Mouse (Mus musculus) cerebellum, adult 18-20 months (tissue): Measurements from ENCODE around the gene Fuca1.
"Not testable (repeated sequence)": the region's sequence is repeated elsewhere in the genome, so short reads cannot be mapped to it uniquely, and the experiment has no call there.

Source experiments
- DNase-seq, 2 experiments: peaks; one replicate each; pipeline ENCODE4 v3.0.0; 2021

Gene Fuca1

DNA sequence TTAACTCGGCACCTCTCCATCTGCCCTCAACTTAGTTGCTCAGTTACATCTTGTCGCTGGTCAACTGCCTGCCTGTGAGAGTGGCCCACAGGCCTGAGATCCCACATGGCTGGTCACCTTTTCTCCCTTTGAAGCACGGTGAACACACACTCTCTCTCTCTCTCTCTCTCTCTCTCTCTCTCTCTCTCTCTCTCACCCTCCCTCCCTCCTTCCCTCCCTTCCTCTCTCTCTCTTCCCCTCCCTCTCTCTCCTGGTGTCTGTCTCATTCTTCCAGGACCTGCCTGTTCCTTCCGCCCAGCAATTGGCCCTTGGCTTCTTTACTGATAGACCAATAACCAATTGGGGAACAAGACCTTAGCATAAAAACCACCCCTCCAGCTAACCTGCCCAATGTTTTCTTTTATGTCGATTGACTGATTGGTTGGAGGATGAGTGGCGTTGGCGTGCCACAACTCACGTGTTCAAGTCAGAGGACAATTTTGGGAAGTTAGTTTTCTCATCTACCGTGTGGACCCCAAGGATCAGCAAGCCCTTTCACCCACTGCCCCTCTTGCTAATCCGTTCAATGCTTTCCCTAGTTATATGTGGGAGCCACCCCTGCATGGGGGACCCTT, 5.8 kb downstream of the Fuca1 start:
- DNase-seq: no peak

DNA sequence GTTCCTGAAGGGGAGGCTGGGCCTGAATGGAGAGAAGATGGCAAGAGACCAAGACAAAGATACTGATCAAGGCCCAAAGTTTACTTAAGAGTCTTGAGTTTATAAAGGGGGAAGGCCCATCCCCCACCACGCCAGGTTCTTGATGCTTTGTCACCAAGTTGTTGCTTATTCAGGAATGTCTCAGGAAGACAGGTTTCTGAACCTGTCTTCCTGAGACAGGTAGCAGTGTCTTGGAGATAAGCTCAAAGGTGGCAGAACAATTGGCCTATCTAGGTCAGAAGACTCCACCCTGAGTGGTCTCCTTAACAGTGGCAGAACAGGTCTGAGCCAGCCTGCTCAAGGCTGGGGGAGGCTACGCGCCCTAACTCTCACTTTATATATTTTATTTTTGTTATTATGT, 6.3 kb downstream of the Fuca1 start:
- no peak for DNase-seq

DNA sequence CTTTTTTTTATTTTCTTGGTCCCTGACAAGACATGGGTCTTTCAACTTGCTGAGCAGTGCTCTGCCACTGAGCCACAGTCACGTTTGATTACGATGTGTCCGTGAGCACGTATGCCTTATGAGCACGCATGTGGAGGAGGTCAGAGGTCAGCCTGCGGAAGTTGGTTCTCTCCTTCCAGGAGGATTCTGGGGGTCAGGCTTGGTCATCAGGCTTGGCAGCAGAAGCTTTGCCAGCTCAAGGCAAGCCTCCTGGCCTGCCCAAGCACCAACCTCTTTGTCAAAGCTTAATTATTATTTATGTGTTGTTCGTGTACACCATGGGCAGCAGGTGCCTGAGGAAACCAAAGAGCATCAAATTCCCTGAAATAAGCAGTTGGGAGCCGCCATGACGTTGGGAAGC, 7.8 kb downstream of the Fuca1 start:
- no peak for DNase-seq

DNA sequence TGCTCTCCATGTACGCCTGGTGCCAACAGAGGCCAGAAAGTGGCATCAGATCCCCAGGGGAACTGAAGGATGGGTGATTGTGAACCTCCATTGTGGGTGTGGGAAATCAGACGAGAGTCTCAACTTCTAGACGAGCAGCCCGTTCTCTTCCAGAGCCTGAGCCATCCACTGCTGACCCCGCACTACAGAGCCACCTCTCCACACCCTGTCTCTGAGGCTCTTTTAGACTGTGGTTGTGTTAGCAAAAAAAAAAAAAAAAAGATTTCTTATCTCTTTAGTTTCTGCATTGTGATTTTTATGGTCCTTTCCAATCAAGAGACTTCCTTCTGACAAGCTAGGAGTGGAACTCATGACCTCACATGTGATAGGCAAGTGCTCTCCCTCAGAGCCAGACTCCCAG, 8.9 kb downstream of the Fuca1 start:
- no peak for DNase-seq

DNA sequence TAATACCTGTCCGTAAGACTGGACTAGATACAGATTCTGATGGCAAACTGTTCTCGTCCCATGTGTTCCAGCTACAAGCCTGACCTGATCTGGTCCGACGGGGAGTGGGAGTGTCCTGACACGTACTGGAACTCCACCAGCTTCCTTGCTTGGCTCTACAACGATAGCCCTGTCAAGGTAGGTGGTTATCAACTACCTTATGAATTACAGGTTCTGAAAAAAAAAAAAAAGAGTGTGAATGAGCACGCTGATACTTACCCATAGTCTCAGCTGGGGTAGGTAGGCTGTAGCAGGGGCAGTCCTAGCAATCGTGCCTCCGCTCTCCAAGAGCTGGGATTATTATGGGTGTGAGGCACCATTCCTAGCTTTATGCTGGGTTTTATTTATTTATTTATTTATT, 9.3 kb downstream of the Fuca1 start:
- no peak for DNase-seq

DNA sequence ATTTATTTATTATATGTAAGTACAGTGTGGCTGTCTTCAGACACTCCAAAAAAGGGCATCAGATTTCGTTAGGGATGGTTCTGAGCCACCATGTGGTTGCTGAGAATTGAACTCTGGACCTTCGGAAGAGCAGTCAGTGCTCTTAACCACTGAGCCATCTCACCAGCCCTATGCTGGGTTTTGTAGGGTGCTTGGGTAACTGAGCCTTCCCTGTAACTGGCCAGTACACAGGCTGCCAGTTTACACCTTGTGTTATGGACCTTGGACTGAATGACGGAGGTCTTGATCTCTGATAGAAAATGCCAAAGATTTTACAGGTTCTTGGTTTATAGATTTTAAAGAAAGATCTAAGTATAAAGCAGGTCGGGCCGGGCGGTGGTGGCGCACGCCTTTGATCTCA, 9.7 kb downstream of the Fuca1 start:
- no peak for DNase-seq

DNA sequence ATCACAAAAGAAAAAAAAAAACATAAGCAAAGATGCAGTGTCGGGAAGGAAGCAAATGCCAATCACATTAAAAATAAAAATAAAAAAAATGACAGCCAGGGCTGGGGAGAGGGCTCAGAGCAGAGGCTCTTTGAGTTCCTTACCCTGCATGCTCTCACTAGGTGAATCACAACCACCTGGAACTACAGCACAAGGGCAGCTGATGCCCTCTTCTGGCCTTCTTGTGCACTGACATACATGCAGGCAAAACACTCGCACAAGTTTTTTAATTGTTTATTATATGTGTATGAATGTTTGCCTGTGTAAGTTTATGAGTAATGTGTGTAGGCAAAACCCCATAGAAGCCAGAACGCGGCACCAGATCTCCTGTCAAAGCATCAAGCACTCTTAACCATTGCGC, 11.3 kb downstream of the Fuca1 start:
- no peak for DNase-seq

DNA sequence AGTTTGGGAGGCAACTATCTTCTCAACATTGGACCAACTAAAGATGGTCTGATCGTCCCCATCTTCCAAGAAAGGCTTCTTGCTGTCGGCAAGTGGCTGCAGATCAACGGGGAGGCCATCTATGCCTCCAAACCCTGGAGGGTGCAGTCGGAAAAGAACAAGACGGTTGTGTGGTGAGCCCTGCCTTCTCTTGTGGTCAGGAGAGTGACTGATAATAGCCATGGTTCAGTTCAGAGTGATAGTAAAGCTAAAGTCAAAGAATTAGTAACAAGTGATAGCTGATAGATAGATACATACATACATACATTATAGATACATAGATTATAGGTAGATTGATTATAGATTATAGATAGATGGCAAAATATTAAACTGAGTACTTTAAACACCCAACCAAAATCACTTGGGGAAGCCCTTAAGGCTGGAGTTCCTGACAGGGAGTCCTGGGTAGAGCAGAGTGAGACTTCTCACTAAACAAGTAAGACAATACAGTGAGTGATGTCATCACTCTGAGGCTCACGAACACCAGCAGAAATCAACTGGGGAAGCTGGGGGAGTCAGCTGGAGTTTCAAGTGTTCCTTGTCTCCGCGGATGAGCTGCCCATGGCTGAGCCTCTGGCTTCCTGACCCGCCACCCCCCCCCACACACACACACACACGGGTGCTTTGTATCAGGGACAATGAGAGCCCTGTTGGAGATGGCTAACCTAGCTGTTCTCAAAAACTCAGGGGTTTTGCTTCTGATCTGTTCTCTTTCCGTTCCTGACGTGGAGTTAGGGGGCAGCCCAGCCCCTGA, 14.4 kb downstream of the Fuca1 start:
- DNase-seq: no peak

DNA sequence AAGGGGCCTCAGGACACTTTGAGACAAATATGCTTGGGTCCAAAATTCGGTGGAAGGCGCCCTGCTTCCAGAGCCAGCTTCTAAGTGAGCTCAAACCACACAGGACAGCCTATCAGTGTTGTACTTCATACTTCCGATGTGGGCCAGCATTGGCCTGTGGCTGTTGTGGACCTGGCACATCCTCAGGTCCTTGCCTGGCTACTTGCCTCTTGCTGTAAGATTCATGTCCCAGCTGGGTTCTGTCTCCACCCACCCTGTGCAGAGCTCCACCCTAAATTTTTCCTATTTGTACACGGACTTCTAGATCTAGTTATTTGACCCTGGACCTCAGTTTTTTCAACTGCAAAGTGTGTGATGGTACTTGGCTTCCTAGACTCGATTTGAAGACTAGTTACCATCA, 15.0 kb downstream of the Fuca1 start:
- DNase-seq: no peak

DNA sequence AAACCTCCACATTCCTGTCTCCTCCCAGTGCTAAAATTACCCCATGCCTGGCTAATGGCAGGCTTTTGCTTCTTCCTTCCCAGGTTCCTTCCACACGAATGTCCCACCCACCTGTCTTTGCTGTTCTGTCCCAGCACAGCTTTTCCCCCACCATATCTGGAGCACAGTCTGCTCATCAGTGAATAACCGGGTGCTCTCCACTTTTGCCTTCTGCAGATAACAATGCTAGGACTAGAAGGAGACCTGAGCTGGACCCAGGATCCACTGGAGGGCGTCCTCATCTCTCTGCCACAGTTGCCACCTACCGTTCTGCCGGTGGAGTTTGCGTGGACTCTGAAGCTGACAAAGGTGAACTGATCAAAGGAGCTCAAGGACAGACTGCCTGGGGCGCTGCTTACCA, 18.3 kb downstream of the Fuca1 start:
- no peak for DNase-seq

DNA sequence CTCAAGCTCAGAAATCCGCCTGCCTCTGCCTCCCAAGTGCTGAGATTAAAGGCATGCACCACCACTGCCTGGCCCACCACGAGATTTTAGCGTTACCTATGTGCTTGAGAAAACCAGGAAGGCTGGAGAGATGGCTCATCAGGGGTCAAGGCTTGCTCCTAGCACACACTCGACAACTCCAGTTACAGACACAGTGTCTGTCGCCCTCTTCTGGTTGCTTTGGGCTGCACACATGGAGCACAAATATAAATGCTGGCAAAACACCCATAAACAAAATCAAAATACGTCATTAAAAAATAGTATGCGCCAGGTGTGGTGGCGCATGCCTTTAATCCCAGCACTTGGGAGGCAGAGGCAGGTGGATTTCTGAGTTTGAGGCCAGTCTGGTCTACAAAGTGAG, 20.5 kb downstream of the Fuca1 start:
- not testable (repeated sequence) for DNase-seq

DNA sequence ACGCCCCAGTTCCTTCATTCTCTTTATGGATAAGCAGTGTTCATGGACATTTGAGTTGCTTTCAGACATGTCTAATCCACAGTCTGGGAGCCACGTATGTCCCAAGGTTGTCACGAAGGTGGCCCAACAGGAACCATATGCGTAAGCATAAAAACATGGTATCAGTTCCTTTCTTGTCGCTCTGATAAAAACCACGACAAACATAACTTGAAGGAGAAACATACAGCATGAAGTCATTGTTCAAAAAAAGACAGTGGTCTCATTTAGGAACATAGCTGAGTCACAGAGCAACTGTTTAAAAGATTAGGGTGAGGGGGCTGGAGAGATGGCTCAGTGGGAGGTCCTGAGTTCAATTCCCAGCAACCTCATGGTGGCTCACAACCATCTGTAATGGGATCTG, 21.7 kb downstream of the Fuca1 start:
- DNase-seq: no peak

DNA sequence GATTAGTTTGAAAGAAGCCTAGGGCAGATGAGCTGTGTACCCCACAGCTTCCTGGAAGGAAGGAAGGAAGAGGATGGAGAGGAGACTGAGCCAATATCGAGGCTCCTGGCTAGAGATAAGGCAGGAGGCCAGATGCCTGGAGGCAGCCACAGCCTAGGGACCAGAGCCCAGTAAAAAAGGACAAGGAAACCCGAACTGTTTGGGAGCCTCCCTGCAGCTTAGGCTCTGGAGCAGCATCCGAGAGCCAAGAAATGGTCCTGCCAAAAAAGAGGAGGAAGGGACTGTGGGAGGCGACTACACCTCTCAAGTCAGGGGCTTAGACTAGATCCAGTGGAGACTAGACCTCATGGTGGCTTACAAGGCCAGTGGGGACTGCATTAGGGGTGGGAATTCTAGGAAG, 22.9 kb downstream of the Fuca1 start:
- DNase-seq: no peak

DNA sequence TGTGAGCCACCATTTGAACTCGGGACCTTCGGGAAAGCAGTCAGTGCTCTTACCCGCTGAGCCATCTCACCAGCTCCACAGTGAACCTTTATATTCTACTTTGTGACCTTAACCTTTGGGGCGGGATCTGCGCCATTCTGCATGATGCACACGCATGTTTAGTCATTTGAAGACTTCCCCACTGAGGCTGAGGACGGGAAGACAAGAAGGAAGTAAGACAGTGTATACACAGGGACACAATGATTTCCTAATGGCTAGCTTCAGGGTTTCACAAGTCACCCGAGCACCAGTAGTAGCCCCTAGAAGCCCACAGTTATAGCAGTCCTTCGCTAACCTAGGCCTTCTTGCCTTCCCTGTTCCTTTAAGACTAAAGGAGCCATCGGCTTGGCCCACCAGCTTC, 25.2 kb downstream of the Fuca1 start:
- DNase-seq: no peak

DNA sequence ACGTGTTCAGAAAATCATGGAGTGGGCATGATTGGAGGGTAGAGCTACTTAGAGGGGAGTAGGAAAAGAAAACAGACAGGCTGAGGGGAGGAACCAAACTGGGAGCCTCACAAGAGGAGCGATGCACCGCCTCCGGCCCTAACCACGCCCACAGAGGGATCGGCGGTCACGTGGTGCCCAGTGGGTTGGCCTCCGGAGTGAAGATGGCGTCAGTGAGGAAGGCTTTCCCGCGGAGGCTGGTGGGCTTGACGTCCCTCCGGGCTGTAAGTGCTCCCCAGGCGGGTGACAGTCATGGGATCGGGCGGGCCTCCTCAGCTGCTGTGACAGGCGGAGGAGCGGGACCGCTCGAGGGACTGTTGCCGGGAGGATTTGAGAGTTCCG, 25.7 kb downstream of the Fuca1 start, which contains the start of gene Hmgcl:
Gene Hmgcl (plus strand): TSS at position 171 of the 381 bp plus-strand sequence.
- peak; percentile 93 to 97 for DNase-seq

DNA sequence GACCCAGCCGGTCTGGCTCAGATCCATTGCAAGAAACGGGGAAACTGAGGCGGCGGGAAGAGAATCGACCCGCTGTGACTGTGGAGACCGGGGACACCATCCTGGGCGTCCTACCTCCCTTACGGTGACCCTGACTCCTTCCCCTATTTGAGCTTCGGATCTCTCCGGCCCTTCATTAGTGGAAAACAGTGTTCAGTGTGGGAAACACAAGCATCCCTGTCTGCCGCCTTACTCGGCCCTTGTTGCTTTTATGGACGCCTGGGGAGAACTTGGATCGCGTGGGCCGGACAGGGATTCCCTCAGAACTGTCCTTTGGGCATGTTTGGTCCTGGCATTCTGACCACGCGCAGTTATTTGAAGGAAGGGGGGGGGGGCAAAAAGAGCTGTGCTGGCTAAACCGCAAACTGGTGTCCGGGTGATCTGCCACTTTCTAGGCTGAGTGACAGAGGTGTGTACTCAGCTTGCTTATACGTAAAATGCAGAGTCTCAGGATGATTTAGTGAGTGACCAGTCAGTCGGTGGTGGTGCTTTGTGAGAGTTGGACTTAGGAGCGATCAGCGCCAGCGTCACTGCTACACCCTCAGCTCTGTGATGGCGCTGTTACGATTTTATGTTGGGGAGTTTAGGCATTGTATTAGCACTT, 26.2 kb downstream of the Fuca1 start:
- peak; percentile 45 to 56 for DNase-seq

DNA sequence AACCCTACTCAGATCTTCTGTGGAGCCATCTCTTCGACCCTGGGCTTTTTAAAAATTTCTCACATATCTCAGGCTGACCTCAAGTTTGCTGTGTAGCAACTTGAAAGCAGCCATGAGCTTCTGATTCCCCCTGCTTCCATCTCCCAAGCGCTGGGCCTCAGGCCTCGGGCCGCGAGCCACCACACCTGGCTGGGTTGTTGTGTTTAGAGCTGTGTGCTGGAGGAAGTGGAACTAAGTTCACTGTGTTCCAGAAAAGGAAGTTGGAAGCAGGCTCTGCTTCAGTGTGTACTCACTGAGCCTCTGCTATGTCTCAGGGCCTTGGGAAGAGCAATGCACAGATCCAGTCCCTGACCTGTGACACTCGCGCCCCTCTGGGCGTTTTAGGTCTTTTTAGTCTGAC, 27.6 kb downstream of the Fuca1 start:
- no peak for DNase-seq

DNA sequence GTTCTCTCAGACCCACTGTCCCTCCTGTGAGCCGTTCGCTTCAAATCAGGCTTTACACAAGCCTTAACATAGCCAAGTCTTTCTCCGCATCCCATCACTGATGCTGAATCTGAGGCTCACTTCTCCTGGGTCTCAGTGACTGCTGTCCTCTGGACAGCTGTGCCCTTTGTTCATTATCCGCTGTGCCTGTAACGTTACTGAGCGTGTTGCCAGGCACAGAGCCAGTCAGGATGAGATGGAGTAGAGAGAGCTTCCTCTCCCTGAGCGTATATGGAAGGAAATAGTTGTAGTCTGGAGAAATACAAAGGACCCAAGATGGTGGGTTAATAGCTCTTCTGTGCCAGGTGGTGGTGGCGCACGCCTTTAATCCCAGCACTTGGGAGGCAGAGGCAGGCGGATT, 28.9 kb downstream of the Fuca1 start:
- DNase-seq: no peak

DNA sequence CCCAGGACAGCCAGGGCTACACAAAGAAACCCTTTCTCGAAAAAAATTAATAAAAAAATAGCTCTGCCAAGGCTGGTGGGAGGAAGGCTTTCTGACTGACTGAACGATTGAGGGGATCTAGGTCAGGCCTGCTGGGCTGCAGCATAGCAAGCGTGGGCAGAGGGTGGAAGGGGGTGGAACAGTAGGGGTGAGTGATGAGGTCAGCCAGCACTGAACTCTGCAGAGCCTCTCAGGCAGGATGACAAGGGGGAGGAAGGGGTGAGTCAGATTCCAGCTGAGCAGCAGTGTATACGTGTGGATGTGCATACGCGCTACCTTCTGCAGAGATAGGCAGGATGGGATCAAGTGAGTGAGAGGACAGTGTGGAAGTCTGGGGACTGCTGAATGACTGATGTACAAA, 29.4 kb downstream of the Fuca1 start:
- peak; percentile 68 to 84 for DNase-seq

DNA sequence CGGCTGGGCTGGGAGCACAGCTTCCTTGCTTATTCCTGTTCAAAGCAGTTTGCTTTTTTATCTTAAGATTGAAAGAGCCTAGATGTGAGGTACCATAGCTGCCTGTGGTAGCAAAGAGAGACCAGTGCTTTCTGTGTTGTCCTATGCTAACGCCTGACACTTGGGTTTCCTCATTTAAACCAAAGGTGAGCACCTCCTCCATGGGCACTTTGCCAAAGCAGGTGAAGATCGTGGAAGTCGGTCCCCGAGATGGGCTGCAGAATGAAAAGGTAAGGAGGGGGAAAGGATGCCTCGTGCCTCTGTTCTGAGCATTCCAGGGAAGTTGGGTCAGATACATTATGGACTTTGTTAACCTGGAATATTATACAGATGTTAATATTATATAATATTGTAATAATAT, 29.8 kb downstream of the Fuca1 start:
- DNase-seq: peak in 1 of 2 experiments; percentile 47

DNA sequence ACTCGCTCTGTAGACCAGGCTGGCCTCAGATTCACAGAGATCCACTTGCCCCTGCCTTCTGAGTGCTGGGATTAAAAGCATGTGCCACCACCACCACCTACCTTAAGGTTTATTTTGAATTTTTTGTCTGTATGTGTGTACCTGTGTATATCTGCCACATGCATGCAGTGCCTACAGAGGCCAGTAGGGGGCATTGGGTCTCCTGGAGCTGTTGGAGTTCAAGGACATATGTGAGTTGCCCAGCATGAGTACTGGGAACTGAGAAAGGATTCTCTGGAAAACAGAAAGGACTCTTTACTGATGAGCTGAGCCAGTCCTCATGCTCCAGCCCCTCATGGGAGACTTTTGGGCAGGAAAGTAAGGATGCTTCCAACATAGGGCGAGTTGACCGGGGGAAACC, 31.0 kb downstream of the Fuca1 start:
- DNase-seq: no peak

DNA sequence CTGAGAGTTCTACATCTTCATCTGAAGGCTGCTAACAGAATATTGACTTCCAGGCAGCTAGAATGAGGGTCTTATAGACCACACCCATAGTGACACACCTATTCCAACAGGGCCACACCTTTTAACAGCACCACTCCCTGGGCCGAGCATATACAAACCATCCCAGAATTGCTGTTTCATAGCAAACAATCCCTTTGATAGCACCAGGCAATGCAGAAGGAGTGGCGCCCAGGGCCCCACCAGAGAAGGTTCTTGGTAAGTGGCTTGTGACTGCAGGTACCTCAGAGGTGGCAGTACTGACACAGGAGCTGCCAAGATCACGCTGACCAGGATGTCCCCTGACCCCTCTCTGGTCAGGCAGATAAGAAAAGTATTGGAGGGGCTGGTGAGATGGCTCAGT, 32.6 kb downstream of the Fuca1 start:
- DNase-seq: no peak

DNA sequence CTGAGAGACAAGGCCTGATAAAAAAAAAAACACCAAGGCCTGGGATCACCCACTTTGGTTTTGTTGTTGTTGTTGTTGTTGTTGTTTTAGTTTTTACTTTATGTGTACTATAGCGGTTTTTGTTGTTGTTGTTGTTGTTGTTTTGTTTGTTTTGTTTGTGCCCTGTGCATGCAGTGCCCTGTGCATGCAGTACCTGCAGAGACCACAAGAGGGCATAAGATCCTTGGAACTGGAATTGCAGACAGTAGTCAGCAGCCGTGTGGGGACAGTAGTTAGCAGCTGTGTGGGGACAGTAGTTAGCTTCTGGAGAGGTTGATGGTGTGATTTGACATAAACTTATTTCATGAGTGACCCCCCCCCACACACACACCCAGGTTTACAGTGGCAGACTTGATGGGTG, 33.7 kb downstream of the Fuca1 start:
- DNase-seq: peak; percentile 79 to 85

DNA sequence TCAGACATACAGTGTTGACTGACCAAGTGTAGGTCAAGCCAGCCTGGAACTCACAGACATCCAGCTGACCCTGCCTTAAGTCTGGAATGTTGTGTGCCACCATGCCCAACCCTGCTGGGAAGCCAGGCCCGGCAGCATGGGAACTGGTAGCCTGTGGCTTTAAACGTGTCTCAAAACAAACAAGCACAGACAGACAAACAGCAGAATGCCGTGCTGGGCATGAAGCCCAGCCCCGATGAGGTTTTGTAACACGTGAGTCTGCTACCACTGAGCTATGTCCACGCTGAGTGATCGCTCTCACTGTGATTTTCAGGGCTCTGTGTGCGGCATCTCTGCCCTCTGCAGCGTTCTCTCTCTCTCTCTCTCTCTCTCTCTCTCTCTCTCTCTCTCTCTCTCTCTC, 35.4 kb downstream of the Fuca1 start:
- DNase-seq: no peak
